Mouse (Mus musculus): ENCODE results near the gene Psmd3.

DNA sequence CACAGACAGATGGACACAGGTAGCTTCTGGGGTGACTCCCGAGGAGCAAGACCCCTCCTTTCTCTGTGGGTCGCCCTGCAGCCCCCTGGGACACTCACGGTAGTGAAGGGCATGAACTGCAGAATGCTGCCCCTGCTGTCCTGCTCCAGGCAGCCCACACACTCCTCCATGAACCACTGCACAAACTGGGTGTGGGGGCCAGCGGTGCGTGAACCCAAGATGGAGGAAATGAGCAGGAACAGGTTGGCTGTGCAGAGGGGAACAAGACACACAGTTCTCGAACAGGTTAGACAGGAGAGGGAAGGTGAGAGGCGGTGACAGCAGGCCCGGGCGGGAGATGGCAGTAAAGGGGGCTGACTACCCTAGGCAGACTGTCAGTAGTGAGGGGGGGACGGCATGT is 22.7 kb downstream of the Psmd3 start:
- no peak for TF ChIP-seq CTCF (IDR thresholded peaks at IDR 0.05; ENCODE audit: control insufficient read depth, insufficient read depth, low read length)
- no peak for TF ChIP-seq POLR2A (IDR thresholded peaks at IDR 0.05; ENCODE audit: borderline replicate concordance, control insufficient read depth, low read depth, low read length)

All from bone marrow, adult 2 months (tissue).